Mouse (Mus musculus): ENCODE data around the gene Rnf19b. TPM values are rescaled to one million over a fixed set of nuclear protein-coding genes. Genes with fewer than 3 reads are reported as not detected.
A peak's percentile ranks its signal among the peaks of the same experiment; 100 is the strongest.

Rnf19b gene
- polyA plus RNA-seq, 1 experiment from 2014 or later = 37.5 TPM

DNA sequence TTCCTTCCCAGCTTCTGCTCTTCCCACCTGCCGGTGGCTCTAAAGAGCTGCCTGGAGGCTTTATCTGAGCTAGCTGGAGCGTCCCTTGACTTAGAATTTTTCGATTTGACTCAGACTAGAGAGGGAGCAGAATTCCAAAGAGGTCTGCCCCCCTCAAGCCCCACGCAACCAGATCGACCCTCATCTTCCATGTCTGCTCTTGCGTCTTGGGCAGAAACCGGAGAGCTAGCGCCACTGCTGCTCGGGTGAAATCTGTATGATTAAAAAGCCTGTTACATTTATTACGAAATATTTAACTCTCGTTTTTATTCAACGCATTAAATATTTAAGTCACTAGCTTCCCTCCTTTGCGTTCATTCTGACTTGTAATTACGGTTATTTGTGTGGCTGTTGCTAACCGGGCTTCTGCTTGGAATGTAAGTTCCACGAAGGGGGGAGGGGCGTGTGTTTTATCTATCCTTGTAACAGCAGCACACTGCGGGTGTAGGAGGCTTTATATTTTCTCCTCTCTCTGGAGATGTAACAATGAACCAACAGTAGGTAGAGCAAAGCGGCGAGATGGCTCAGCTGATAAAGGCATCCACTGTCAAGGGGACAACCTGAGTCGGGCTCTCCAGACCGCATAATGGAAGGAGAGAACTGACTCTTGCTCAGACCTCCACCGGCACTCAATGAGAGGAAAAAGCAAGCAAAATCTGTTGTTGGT is 8.6 kb upstream of the Rnf19b start:
- Histone ChIP-seq H3K9me3 (replicated peaks; ENCODE audit: control insufficient read depth, low read length, poor library complexity, severe bottlenecking) (no peaks in the 10 kb centered on the region), H3K27ac (ENCODE audit: low read length) (peak overlapping the region; percentile 93), H3K4me1 (ENCODE audit: control insufficient read depth, insufficient read depth, low read length) (peaks cover 17% of the 10 kb centered on the region), H3K27me3 (ENCODE audit: control insufficient read depth, insufficient read depth, low read depth, low read length) (no peaks in the 10 kb centered on the region), H3K36me3 (ENCODE audit: control insufficient read depth, insufficient read depth, low read length) (no peaks in the 10 kb centered on the region), H3K4me3 (ENCODE audit: low read depth, low read length) (peak overlapping the region; percentile 51), H3K4me2 (ENCODE audit: low read length) (peak overlapping the region; percentile 58), H3K9ac (ENCODE audit: low read depth, low read length) (peak overlapping the region; percentile 63)
- 2% methylated on average over 23 of the region's 23 CpGs for WGBS
- peak; percentile 59; the same call in 1 of the 2 replicates for ATAC-seq

- WGBS = 70% methylated on average over 4 of the region's 4 CpGs
- no peaks in the 10 kb centered on the region for H3K27me3 ChIP-seq (ENCODE audit: control insufficient read depth, insufficient read depth, low read depth, low read length)
- peaks cover 17% of the 10 kb centered on the region for H3K4me1 ChIP-seq (ENCODE audit: control insufficient read depth, insufficient read depth, low read length)
- H3K4me2 ChIP-seq (ENCODE audit: low read length) = peak overlapping the region; percentile 58; the same call in 1 of the 2 replicates
- H3K9me3 ChIP-seq (replicated peaks; ENCODE audit: control insufficient read depth, low read length, poor library complexity, severe bottlenecking) = no peaks in the 10 kb centered on the region
- H3K27ac ChIP-seq (ENCODE audit: low read length) = peak overlapping the region; percentile 93
- H3K36me3 ChIP-seq (ENCODE audit: control insufficient read depth, insufficient read depth, low read length) = no peaks in the 10 kb centered on the region
- ATAC-seq = no peak
- H3K4me3 ChIP-seq (ENCODE audit: low read depth, low read length) = no peak overlapping the region
- H3K9ac ChIP-seq (ENCODE audit: low read depth, low read length) = no peak overlapping the region; the same call in 1 of the 2 replicates
Measured at GRCm38 (mm10) chr4:129050365-129050764, 7.7 kb upstream of the Rnf19b start.

DNA sequence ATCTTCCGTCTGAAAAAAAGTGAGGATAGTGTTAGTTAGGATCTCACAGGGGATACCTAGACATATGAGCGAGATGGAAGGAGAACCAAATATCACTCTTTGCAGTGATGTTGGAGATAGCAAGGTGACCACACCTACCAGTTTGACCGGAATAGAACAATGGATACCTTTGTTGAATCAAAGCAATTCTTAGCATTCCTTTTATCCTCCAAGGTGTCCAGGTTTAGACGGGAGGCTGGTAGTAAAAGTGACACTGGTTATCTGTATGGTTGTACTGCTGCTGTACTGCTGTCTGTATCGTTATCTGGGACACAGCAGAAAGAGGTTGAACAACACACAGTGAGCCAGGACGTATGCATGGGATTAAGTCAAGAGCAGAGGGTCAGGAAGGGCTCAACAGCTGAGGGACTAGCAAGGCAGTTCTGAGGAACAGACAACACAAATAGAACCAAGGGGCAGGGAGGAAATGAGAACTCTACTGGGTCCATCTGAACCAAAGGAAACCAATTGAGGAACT is 7.1 kb upstream of the Rnf19b start:
- WGBS = 75% methylated on average over 6 of the region's 6 CpGs
- H3K4me3 ChIP-seq (ENCODE audit: low read depth, low read length) = no peak overlapping the region
- H3K27ac ChIP-seq (ENCODE audit: low read length) = no peak overlapping the region; the same call in 1 of the 2 replicates

DNA sequence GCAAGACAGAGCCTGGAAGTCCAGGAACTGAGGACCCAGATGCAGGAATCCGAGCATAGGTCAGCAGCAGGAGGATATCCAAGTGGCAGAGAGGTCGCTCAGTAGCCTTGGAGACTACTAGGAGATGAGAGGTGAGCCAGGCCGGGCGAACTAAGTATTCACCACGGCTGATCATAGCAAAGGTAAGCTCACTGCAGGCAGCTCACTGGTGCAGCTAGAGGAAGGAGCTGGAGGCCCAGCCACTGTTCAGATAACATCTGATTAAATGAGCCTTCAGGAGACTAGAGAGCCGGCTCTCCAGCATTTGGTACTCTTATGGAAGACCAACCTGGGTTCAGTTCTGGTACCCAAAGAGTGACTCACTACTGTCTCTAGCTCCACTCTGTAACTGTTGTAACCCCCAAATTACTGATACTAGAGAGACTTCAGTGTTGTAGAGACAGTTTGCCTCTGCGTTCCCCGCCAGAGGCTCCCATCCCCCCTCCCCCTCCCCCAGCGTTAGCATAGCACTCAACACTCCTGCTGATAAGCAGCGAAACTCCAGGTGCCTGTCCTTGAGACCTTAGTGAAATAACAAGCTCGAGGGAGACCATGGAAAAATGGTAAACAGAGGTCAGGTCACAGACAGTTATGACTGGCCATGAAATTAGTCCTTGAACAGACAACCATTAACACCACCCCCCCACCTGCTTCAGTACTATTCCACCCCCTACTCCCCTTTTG is 6.4 kb upstream of the Rnf19b start:
- WGBS = 39% methylated on average over 11 of the region's 11 CpGs
- H3K4me1 ChIP-seq (ENCODE audit: control insufficient read depth, insufficient read depth, low read length) = peaks cover 17% of the 10 kb centered on the region
- H3K36me3 ChIP-seq (ENCODE audit: control insufficient read depth, insufficient read depth, low read length) = no peaks in the 10 kb centered on the region
- H3K27me3 ChIP-seq (ENCODE audit: control insufficient read depth, insufficient read depth, low read depth, low read length) = no peaks in the 10 kb centered on the region
- no peak overlapping the region for H3K9ac ChIP-seq (ENCODE audit: low read depth, low read length)
- no peak for ATAC-seq
- no peaks in the 10 kb centered on the region for H3K9me3 ChIP-seq (replicated peaks; ENCODE audit: control insufficient read depth, low read length, poor library complexity, severe bottlenecking)
- H3K4me2 ChIP-seq (ENCODE audit: low read length) = no peak overlapping the region
- H3K27ac ChIP-seq (ENCODE audit: low read length) = no peak overlapping the region
- H3K4me3 ChIP-seq (ENCODE audit: low read depth, low read length) = no peak overlapping the region

More for the DNA sequence above, 7.1 kb upstream of the Rnf19b start:
- H3K36me3 ChIP-seq (ENCODE audit: control insufficient read depth, insufficient read depth, low read length) = no peaks in the 10 kb centered on the region
- peaks cover 17% of the 10 kb centered on the region for H3K4me1 ChIP-seq (ENCODE audit: control insufficient read depth, insufficient read depth, low read length)
- no peaks in the 10 kb centered on the region for H3K27me3 ChIP-seq (ENCODE audit: control insufficient read depth, insufficient read depth, low read depth, low read length)
- ATAC-seq = no peak
- no peaks in the 10 kb centered on the region for H3K9me3 ChIP-seq (replicated peaks; ENCODE audit: control insufficient read depth, low read length, poor library complexity, severe bottlenecking)
- H3K9ac ChIP-seq (ENCODE audit: low read depth, low read length) = no peak overlapping the region
- no peak overlapping the region for H3K4me2 ChIP-seq (ENCODE audit: low read length)

- peaks cover 10% of the 10 kb centered on the region for H3K4me1 ChIP-seq (ENCODE audit: control insufficient read depth, insufficient read depth, low read length)
- no peak for ATAC-seq
- 95% methylated on average over 12 of the region's 12 CpGs for WGBS
Measured at GRCm38 (mm10) chr4:129054757-129055156, 3.3 kb upstream of the Rnf19b start.

GRCm38 (mm10) chr4:129055562-129055961 is 2.5 kb upstream of the Rnf19b start:
- ATAC-seq = no peak

More at GRCm38 (mm10) chr4:129054757-129055156, 3.3 kb upstream of the Rnf19b start:
- H3K9ac ChIP-seq (ENCODE audit: low read depth, low read length) = no peak overlapping the region
- H3K27ac ChIP-seq (ENCODE audit: low read length) = no peak overlapping the region
- H3K4me3 ChIP-seq (ENCODE audit: low read depth, low read length) = no peak overlapping the region
- H3K4me2 ChIP-seq (ENCODE audit: low read length) = no peak overlapping the region
- no peaks in the 10 kb centered on the region for H3K27me3 ChIP-seq (ENCODE audit: control insufficient read depth, insufficient read depth, low read depth, low read length)
- no peaks in the 10 kb centered on the region for H3K9me3 ChIP-seq (replicated peaks; ENCODE audit: control insufficient read depth, low read length, poor library complexity, severe bottlenecking)
- H3K36me3 ChIP-seq (ENCODE audit: control insufficient read depth, insufficient read depth, low read length) = no peaks in the 10 kb centered on the region

DNA sequence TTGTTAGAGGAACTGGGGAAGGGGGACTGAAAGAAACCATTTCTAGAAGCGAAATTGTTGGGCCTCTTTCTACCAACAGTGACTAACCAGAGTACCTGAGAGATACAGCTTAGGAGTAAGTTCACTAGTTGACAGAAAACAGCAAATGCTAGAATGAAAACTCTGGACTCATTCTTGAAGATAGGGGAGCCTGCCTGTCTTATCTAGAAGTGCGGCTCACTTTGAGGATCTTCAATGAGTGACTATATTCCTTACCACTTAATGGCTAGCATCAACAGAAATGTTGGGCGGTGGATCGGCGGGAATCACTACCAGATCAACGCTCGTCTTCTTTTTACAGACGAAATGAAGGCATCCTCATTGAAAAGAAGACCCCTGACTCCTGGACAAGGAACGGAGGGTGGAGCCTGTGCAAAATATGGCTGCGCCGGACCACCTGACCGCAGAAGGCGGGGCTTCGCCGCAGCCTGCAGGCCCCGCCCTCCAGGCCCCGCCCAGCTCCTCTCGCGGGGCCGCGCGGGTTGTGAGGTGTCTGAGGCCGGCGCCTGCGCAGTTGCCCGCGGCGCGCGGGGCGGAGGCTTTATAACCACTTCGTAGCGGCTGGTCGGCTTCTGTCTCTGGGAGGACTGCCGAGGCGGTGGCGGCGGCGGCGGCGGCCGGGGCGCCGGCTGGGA is 401 bp upstream of the Rnf19b start:
- Histone ChIP-seq H3K9ac (ENCODE audit: low read depth, low read length) (peak overlapping the region; percentile 96), H3K4me3 (ENCODE audit: low read depth, low read length) (peak overlapping the region; percentile 83), H3K4me1 (ENCODE audit: control insufficient read depth, insufficient read depth, low read length) (peaks cover 20% of the 10 kb centered on the region), H3K4me2 (ENCODE audit: low read length) (peak overlapping the region; percentile 87), H3K27ac (ENCODE audit: low read length) (peak overlapping the region; percentile 94), H3K27me3 (ENCODE audit: control insufficient read depth, insufficient read depth, low read depth, low read length) (no peaks in the 10 kb centered on the region), H3K9me3 (replicated peaks; ENCODE audit: control insufficient read depth, low read length, poor library complexity, severe bottlenecking) (no peaks in the 10 kb centered on the region), H3K36me3 (ENCODE audit: control insufficient read depth, insufficient read depth, low read length) (no peaks in the 10 kb centered on the region)
- 4% methylated on average over 36 of the region's 44 CpGs for WGBS
- ATAC-seq = peak; percentile 92

More at GRCm38 (mm10) chr4:129055562-129055961, 2.5 kb upstream of the Rnf19b start:
- H3K27me3 ChIP-seq (ENCODE audit: control insufficient read depth, insufficient read depth, low read depth, low read length) = no peaks in the 10 kb centered on the region
- no peak overlapping the region for H3K9ac ChIP-seq (ENCODE audit: low read depth, low read length)
- no peaks in the 10 kb centered on the region for H3K9me3 ChIP-seq (replicated peaks; ENCODE audit: control insufficient read depth, low read length, poor library complexity, severe bottlenecking)
- no peak overlapping the region for H3K4me2 ChIP-seq (ENCODE audit: low read length)
- H3K4me1 ChIP-seq (ENCODE audit: control insufficient read depth, insufficient read depth, low read length) = peaks cover 8% of the 10 kb centered on the region
- 92% methylated on average over 5 of the region's 5 CpGs for WGBS
- no peak overlapping the region for H3K27ac ChIP-seq (ENCODE audit: low read length)
- H3K4me3 ChIP-seq (ENCODE audit: low read depth, low read length) = no peak overlapping the region
- H3K36me3 ChIP-seq (ENCODE audit: control insufficient read depth, insufficient read depth, low read length) = no peaks in the 10 kb centered on the region

- WGBS = 2% methylated on average over 13 of the region's 13 CpGs
- ATAC-seq = no peak
- Histone ChIP-seq H3K4me2 (ENCODE audit: low read length) (peak overlapping the region; percentile 87), H3K4me3 (ENCODE audit: low read depth, low read length) (peak overlapping the region; percentile 83), H3K27me3 (ENCODE audit: control insufficient read depth, insufficient read depth, low read depth, low read length) (no peaks in the 10 kb centered on the region), H3K9me3 (replicated peaks; ENCODE audit: control insufficient read depth, low read length, poor library complexity, severe bottlenecking) (no peaks in the 10 kb centered on the region), H3K9ac (ENCODE audit: low read depth, low read length) (peak overlapping the region; percentile 96), H3K4me1 (ENCODE audit: control insufficient read depth, insufficient read depth, low read length) (peaks cover 20% of the 10 kb centered on the region), H3K27ac (ENCODE audit: low read length) (peak overlapping the region; percentile 94), H3K36me3 (ENCODE audit: control insufficient read depth, insufficient read depth, low read length) (no peaks in the 10 kb centered on the region)
Measured at GRCm38 (mm10) chr4:129059125-129059551, 1.1 kb downstream of the Rnf19b start.

Data from midbrain, embryonic 16.5 days (tissue).